Mouse (Mus musculus): ENCODE measurements around the gene Bzw2.

DNA sequence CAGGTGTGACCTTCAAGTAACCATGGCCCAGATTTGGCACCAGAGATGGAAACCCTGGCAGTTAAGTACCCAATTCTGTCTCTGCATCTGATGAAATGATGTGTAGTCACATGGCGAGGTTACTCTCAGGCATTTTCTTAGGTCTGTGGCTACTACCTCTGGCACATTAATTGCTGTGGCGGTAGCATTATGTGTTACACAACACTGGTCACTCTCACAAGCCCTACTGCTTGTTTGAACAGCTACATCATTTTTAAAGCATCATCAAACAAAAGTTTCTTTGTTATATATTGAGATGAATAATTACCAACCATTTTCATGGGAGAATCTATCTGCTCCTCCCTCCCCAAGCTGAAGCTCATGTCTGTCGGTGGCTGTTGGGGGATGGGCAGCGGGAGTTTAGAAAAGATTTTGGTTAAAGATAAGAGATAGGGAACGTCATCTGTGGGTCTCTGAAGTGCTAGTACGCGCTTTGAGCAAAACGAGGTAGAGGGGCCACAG, 2.7 kb downstream of the Bzw2 start:
- TF ChIP-seq CTCF (IDR thresholded peaks at IDR 0.05) = no peak
- TF ChIP-seq EP300 (IDR thresholded peaks at IDR 0.05) = no peak
